Mouse (Mus musculus) ovary, adult 18-20 months (tissue): ENCODE results near the gene Snapc3.
"Not testable (repeated sequence)": the region's sequence is repeated elsewhere in the genome, so short reads cannot be mapped to it uniquely, and the experiment has no call there.

ENCODE experiments used
- DNase-seq: peaks from one replicate; pipeline ENCODE4 v3.0.0; 2022; ENCODE audit warnings: low spot score, mixed read lengths

Snapc3 gene

DNA sequence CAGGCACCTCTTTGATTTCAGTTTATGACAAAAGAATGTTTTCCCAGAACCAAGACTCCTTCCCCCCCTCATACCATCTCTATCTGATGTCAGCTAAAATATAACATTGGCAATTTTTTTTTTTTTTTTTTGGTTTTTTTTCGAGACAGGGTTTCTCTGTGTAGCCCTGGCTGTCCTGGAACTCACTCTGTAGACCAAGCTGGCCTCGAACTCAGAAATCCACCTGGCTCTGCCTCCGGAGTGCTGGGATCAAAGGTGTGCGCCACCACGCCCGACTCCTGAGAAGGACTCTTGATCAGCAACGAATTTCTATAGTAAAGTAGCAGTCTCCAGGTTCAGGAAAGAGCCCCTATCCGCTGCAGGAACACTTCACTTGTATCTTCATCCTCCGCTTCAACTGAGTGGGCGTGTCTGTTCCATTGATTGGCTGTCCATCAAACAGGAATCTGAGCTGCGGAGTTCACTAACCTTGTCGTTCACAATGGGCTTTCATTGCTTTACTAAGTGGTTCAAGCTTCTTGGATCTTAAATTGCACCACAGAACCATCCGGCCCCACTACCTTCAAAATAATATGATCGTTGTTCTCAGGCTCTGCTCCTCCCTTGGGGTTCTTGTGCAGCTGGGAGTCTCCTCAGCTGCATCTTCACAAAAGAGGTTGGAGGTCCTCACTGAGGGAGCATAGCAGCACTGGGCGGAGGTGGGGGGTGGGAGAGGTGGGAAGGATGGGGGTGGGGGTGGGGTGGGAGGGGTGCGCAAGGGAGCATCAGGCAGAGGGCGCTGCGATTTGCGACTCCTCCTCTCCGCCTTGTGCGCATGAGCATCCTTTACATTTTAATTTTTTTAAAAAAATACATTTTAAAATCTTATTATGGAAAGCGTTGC lies 82.9 kb downstream of the Snapc3 start:
- no peak for DNase-seq

DNA sequence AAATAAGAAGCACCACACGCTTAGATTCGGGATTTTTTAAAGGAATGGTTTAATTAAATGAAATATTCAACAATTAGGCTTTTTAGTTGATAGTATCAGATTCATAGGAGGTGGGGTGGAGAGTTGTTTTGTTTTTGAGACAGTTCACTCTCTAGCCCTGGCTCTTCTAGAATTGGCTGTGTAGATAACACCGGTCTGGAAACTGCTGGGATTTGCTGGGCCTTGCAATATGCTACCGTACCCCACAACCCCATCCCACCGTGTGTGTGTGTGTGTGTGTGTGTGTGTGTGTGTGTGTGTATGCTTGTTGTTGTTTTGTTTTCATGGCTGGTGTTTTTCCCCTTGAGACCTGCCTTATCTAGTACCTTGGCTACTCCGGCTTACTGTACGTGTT lies 83.5 kb downstream of the Snapc3 start:
- no peak for DNase-seq

DNA sequence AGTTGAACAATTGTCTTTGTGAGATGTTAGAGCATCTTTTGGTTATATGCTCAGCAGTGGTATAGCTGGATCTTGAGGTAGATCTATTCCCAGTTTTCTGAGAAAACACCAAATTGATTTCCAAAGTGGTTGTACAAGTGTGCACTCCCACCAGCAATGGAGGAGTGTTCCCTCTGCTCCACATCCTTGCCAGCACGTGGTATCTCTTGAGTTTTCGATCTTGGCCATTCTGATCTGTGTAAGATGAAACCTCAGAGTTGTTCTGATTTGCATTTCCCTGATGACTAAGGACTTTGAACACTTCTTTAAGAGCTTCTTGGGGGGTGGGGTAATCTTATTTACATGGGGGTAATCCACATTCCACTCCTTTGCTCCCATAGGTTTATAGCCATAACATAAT lies 92.1 kb downstream of the Snapc3 start:
- no peak for DNase-seq

DNA sequence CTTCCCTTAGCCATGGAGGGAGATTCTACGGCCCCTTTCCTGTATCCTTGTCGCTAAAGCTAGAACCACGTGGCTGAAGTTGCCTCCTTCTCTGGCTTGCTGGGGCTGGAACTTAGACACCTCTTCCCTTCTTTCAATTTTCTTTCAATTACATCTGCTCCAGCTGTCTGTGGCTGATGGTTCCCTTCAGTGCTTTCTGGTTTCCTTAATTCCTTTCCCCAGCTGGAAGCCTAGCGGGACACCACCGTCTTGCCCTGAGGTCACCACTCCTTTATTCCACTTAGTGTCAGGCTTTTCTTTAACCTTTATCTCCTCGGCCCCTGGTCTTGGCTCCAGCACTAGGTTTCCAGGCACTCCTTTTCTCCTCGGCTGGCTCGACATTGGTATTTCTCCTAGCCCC lies 93.6 kb downstream of the Snapc3 start:
- DNase-seq = no peak

DNA sequence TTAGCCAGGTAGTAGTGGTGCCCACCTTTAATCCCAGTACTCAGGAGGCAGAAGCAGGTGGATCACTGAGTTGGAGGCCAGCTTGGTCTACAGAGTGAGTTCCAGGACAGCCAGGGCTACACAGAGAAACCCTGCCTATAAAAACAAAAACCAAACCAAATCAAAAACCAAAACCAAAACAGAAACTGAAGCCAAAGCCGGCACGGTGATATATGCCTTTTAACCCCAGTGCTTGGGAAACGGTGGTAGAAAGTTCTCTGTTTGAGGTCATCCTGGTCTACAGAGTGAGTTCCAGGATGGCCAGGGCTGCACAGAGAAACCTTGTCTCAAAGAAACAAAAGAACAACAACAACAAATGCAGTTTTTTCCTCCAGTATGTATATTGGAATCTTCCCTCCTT lies 94.7 kb downstream of the Snapc3 start:
- no peak for DNase-seq

DNA sequence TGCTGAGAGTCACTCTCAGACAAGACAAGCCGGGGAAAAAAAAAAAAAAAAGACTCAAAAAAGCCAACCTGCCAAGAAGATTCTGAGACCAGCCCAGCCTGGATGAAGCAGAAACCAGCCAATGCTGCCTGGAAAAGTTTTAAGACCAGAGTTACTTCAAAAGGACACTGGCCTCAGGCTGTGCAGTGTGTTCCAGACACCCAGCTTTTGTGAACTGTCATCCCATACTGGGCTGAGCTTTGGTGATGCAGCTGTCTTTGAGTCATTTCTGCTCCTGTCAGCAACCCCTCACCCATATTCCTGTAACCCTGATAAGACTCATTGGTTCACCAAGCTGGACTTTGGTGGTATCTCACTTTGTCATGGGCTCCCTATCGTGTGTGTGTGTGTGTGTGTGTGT lies 95.1 kb downstream of the Snapc3 start:
- no peak for DNase-seq

DNA sequence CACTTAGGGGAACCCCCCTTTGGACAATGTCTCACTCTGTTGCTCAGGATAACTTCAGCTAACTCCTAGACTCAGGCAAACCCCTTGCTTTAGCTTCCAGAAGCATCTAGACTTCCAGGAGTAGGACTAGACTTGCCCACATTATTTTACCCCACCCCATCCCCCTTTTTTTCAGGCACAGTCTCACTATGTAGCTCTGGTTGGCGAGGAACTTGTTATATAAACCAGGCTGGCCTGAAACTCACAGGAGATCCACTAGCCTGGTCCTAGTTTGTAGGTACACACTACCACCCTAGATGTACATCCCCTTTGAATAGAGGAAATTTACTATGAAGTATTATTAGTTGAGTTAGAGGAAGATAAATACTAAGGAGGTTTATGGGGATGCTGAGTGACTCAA lies 96.7 kb downstream of the Snapc3 start:
- DNase-seq = no peak

DNA sequence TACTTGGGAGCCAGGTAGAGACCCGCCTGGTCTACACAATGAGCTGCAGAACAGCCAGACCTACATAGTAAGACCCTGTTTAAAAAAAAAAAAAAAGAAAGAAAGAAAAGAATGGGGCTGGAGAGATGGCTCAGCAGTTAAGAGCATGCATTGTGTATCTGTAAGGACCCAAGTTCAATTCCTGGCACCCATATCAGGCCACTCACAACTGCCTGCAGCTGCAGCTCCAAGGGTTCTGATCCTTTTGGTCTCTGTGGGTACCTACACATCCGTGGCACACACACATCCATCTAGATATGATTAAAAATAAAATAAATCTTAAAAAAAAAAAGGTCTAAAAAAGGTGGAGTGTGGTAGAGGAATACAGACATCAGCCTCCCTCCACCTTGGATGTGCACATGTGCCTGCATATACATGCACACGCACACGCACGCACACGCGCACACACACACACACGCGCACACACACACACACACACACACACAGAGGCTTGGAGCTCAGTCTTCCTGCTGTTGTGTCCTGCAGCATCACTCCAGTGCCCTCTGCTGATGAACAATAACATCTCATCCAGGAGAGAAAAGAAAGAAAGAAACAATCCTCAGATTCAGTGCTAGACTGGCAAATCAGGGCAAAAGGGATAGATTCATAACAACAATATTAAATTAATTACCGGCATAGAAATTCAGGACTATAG lies 97.6 kb downstream of the Snapc3 start:
- no peak for DNase-seq

DNA sequence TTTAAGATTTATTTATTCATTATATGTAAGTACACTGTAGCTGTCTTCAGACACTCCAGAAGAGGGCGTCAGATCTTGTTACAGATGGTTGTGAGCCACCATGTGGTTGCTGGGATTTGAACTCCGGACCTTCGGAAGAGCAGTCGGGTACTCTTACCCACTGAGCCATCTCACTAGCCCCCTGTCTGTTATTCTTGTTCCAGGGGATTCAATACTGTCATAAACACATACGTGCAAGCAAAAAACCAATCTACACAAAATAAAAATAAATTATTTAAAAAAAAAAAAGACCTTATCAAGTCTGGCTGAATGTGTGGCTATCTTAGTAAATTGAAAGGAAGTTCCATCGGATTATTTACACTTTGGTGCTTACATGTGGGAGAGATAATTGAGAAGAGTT lies 98.6 kb downstream of the Snapc3 start:
- DNase-seq = not testable (repeated sequence)
